Mouse (Mus musculus) gastrocnemius, adult 18-20 months (tissue): ENCODE measurements around the gene Tmem218. TPM values are rescaled to one million over a fixed set of nuclear protein-coding genes. Genes with fewer than 3 reads are reported as not detected.
A peak's percentile ranks its signal among the peaks of the same experiment; 100 is the strongest.

Source experiments
- DNase-seq: peaks from one replicate; pipeline ENCODE4 v3.0.0; 2021; ENCODE audit warnings: low spot score
- long read RNA-seq, 2 experiments: library from polyadenylated mRNA; stranded (forward); transcript quantifications; one replicate each; pipeline ENCODE4 v2.0.0; 2021
- total RNA-seq, 2 experiments: library from RNA; stranded (reverse); gene quantifications; 2 replicates each; pipeline ENCODE4 v1.2.3; 2021

The Tmem218 gene
- 1 to 10 TPM; 2.6 to 3.1 TPM for total RNA-seq
- long read RNA-seq, experiment 1, partial matches to known transcripts, result 2 of 6 reads
- long read RNA-seq, experiment 1, other reads (novel, unspliced or antisense), result 1 of 6 reads
- long read RNA-seq, experiment 2, partial matches to known transcripts, result 0 of 6 reads
- long read RNA-seq, experiment 2, other reads (novel, unspliced or antisense), result 2 of 6 reads

DNA sequence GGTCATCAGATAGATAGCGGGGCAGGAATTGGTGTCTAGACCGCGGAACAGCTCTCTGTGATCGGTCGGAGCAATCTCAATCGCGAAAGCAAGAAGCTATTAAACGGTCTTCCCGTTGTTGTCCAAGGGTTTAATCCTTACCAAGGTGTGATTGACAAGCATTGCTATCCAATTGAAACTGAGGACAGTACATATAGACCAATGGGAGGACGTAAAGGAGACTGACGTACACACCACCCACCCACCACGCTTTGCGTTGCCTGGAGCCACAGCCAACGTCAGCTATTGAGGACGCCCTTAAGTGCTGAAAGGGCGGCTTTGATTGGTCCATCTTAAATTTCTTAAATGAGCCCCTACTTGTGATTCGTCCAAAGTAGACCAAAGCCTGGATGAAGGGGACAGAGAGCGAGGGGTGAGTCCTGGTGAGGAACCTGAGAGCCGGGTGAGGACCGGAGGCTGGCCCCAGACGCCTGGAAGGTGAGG lies at the start of gene Tmem218:
Tmem218 (plus strand) TSS at position 295 of the 483 bp plus-strand sequence.
- peak; percentile 97 for DNase-seq

DNA sequence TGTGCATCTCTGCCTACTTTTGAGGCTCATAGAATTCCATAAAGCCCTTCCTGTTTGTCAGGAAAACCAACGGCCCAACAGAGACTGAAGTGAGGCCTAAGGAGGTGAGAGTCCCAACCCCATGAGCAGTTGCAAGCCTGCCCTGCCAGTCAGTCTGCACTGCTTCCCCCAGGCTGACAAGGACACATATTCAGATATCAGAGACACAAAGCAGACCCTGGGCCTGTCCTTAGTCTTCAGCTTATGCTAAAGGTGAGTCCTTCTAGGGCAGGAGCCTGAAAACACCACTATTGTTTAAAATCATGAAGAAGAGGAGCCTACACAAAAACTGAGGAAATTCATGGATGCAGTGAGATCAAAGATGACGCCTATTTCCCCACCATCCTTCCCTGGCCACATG lies 47.3 kb upstream of the Tmem218 start:
- DNase-seq, result no peak

DNA sequence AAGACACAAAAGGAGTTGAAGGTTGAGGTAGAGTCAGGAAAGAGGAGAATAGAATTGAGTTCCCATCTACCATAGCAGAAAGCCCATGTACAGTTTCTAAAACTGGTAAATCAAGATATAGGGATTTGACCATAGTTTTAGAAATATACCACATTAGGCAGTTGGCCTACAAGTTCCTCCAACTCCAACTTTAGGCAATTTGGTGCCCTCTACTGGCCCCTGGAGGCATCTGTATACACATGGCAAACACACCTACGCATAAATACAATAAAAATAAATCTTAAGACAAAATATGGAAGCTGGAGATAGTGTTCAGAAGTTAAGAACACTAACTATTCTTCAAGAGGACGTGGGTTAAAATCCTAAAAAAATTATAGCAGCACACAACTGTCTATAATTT lies 41.1 kb upstream of the Tmem218 start:
- no peak for DNase-seq

DNA sequence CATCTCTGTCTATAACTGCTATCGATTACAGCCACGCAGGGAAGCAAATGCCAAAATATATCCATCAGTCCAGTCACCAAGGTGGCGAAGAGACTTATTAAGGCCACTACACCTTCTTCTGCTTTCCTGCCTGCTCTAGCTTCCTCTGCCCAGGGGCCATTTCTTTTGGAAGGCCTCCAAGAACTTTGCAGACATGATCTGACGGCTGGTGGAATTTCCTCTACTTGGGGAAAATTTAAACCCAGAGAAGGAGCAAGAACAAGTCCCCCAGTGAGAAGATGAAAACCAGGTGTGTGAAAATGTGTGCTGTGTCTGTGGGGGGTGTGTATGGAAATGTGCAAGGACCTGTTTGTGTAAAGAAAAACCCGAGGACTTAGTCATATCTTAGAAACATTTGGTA lies 34.6 kb upstream of the Tmem218 start:
- DNase-seq, result no peak

DNA sequence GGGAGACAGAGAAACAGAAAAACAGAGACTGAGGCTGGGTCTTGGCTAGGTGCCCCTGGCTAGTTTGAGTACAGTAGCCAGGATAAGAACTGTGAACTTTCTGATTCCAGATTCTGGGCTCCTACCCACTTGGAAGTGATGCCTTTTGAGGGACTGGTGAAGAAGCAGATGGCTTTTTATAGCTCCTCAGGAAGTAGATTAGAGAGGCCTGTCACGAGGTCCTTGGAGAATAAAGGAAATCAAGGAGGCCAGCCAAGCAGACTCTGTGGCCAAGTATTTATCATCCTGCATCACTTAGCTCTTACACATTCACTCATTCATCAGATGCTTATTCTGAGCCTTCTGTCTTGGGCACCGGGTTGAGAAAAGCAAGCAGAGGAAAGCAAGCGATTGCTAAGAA lies 32.0 kb upstream of the Tmem218 start:
- no peak for DNase-seq

DNA sequence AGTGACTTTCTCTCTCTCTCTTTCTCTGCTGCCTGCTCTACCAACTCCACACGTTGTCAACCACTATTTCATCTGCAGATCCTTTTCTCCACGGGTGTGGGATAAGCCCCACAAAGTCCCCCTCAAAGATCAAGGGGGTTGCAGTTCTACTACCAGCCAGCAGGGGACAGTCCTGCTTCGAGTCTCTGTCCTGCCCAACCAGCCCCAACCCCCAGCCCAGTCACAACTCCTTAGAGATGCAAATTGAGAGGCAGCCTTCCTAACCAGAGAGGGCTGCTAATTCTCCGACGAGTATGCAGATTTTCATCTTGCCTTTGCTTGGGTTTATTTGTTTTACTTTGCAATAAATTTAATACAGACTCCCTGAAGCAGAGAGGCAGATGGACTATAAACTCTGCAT lies 30.9 kb upstream of the Tmem218 start:
- peak; percentile 55 for DNase-seq

DNA sequence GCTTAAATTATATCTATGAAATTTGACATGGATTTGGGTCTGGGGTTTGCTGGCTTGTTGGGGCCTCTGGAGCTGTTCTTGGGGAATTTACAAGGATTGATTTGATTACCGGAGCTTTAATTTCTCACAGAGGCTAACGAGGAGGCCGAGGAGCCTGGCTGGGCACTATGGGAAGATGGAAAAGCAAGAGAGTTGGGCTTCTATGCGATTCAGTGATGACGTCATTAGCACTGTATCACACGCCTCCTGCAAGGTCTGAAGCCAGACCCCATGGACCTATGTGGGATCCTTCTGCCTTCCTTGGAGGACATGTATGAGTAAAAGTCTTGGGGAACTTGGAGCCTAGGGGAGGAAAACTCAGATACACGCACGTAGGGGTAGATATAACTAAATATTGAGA lies 30.5 kb upstream of the Tmem218 start:
- DNase-seq, result no peak

DNA sequence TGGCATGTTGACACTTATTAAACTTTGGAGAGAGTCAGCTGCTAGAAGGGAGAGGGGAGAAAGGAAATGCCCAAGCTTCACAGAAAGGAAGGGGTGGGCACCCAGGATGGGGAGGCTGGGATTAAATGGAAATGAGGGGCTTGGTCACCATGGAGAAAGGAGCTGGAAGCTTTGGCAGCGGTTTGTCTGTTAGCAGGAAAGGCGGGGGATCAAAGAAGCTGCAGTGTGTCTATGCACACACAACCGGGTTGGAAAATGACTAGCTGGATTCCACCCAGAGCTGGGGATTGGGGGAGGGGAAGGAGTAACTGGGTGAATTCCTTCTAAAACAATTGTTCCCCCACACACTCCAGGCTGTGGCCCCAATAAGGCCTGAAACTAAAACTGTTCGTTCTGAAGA lies 29.1 kb upstream of the Tmem218 start:
- no peak for DNase-seq

DNA sequence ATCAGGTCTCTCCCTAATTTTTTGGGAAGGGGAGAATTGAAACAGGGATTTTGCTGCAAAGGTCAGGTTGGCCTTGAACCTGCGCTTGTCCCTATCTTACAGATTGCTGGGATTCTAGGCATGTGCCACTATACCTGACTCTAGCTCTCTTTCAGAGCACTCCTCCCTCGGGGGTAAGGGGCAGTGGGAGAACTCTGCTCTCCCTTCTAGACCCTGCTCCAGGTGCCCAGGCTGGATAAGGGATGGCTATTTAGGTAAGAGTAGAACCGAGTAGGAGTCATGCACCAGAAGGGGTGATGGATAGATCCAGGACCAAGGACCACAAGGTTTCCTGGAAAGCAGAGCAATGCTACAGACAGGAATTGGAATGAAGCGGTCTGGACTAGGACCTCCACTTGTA lies 28.4 kb upstream of the Tmem218 start:
- no peak for DNase-seq

DNA sequence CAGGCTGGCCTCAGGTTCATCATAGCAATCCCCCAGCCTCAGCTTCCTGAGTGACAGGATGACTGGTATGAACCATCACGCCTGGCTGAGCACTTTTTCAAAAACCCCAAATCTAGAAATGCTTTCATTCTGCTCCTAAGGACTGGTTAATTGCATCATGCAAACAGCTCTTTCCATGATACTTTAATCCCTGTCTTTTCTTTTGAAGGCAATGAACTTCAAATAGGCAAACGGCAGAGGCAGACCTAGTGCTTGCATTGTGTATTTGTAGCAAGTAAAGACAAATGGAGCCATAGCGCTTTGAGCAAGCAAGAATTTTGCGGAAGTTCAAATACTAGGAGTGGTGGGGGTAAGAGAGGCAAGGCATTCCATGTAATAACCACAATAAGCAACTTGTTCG lies 26.4 kb upstream of the Tmem218 start:
- no peak for DNase-seq

DNA sequence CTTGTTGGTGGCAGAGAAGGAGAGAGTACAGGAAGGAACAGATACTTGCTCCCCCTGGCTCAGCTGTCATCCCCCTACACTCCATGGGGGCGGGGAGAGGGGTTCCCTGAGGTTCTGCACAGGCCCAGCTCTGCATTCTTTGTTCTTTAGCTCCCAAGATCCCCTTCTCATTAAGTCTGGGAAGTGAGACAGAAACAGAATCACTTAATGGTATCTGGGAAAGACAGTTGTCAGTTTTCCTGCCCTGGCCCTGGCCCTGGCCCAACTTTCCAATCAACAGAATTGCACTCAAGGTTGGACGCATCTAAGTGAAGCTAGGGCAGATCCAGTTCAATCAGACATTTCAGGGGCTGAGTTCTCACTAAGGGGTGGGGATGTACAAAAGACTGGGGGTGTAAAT lies 24.8 kb upstream of the Tmem218 start:
- no peak for DNase-seq

DNA sequence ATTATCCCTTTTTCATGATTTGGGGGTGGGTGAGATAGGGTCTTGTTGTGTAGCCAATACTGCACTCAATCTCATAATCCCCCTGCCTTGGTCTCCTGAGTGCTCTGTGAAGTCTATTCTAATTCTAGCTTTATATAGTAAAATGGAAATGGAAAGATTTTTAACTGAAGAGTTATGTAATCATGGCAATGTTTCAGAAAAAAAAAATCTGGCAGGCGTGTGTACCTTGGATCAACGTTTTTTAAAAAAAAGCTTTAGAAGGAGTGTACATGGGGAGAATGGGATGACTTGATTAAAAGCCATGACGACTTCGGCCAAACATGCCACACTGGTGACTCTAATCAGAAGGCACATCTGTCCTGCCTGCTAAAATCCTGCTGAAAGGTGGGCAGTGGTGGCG lies 20.6 kb upstream of the Tmem218 start:
- no peak for DNase-seq

DNA sequence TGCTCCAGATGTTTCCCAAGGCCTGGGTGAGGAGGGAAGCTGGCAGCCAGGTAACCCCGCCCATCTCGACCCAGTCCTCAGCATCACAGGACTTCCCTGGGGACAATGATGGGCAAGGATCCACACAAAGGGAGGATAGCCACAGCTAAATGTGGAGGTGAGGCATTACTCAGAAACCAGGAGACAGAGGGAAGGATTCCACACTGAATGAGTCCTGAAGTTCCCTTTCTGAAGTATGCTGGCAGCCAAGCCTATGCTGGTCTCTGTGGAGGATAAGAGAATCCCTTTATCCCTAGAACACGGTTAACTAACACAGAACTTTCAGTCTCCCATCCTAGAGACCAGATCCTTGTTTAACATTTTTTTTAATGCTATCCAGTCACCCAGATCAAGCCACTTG lies 20.0 kb upstream of the Tmem218 start:
- no peak for DNase-seq

DNA sequence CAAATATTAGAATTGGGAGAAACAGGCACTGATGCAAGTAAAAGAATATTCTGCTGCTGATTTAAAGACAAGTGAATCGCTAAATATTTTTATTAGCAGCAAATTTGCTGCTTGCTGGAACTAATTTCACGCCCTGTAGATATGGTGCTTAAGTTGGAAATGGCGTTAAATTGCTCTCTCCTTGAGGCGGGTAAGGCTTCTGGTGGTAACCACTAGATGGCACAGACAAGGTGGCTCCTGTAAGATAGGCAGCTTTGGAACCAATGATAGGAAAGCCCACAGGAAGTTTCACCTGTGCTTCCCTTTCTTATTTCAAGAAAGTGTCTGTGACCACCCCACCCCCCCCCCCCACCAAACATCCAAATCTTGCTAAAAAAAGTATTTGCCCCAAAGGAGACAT lies 11.0 kb upstream of the Tmem218 start:
- no peak for DNase-seq

DNA sequence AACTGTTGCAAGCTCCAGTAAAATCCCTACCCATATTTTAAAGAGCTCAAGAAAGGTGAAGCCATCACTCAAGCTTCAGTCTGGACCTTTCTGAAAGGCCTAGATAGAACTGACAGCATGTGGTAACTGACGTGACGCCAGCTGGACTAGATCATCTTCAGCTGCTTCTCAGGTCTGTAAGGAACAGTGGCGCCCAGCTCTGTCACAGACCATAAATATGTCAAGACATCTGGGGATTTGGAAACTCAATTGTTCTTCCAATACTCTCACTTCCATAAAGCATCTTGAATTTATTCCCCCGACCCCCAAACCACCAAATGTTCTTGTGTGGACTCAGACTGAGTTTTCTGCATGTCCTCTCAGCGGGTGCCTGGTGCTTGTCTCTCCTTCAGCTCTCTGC lies 7.6 kb upstream of the Tmem218 start:
- DNase-seq, result no peak

DNA sequence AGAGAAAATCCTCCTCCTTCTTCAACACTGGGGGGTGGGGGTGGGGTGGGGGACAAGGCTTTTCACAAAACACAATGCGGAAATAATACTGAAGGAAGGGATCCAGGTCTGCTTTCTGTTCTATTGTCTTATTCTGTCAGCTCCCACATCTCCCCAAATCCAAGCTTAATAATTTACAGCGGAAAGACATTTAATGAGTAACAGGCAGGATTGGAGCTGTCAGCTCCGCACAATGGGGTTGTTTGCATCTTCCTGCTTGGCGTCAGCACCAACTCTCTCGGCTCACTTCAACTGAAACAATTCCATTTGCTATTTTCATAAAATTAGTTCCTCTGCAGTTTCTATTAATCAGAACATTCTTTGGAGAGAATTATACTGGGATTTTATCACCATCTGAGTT lies 4.1 kb upstream of the Tmem218 start:
- DNase-seq, result no peak

DNA sequence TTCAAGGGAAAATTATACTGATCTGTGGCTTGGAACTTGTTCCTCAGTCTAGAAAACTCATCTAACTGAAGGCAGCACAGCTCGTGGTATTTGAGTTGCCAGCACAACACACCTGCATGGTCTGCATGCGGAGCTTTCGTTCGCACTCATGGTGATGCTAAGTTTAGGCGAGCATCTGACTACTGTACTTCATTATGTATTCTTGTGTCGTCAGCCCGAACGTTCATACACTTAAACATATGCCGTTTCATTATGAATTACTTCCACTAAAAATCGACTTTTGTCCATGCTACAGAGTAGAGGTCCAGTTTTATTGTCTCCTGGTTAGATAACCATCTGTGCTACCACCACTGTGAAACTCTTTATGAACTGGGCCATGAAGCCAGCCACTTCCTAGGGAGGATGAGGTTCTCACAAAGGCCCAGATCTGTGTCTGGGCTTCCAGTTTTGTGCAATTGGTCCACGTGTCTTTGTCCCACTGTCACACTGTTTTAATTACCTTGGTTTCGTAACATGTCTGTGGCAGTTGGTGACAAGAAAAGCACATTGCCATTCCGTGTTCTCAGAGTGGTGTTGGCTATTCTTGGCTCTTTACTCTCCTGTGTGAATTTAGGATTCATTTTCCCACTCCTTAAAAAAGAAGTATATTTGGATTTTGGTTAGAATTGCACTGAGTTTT lies 5.2 kb downstream of the Tmem218 start:
- DNase-seq, result no peak

DNA sequence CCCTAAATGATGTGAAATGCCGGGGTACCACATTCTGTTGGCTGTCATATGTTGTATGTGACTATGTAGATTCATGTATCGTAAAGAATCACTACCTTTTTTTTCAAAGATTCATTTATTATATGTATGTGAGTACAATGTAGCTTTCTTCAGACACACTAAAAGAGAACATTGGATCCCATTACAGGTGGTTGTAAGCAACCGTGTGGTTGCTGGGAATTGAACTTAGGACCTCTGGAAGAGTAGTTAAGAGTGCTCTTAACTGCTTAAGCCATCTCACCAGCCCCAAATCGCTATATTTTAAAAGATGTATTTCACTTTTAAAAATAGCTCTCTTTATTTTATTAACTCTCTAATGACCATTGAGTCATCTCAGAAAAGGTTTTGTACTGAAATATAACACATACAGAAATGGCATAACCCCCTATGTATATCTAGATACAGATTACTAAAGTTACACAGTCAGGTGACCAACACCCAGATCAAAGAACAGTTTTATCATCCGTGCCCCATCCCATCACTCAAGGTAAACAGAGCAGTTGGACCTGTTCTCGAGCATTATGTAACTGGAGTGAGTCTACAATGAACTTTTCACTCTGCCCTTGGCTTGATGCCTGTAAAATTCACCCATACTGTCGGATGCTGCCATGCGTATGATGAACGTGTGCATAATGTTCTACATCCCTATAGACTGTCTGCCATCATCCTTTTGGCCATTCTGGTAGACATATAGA lies 6.5 kb downstream of the Tmem218 start:
- no peak for DNase-seq

DNA sequence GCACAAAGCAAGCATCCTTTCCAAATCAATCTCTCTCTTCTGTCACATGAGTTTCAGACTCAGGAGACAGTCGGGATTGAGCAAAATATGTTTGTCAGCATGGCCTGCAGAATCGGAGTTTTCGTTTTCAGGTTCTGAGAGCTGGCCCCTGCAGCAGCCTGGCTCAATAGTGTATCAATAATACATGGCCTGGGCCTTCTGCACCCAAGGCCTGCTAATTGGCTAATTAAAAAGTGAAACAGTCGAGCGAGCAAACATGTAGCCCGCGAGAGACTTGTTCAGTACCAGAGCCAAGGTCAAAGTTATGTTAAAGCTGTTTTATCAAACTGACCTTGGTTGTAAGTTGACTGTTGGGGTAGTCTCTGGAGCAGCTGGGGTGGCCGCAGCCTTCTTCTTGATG lies 12.7 kb downstream of the Tmem218 start:
- no peak for DNase-seq

DNA sequence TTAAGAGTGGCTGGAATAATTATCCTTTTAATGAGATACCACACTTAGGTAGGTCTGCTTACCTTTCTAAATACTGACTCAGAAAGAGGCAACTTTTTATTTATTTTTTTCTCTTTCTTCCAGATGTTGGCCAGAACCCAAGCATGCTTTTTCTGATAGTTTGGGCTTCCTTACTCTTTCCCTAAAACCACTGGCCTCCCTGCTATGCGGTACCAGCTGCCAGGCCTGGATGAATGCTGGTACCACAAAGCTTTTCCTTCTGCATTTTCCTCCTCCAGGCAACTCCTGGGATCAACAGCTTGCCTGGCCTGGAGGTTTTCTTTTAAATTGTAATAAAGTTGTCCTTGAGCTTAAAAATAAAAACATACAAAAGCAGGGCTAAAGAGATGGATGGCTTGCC lies 17.6 kb downstream of the Tmem218 start:
- no peak for DNase-seq

DNA sequence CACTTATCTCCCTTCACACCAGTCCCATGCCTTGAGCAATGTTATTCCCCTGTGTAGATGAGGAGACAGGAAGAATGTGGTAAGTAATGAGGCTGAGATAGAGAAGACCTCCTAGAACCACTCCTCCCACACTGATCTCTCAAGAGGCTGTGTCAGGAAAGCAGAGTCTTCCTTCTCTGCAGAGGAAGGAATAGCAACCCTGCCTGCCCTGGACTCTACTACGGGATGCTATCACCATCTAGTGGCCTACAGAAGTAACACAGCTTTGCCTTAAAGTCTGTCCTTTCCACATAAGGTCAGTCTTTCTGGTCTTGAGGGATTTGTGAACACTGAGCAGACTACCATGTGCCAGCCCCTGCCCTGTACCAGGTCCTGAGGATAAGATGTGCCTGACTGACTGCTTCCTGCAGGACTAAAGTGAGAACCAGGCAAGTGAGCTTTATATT lies 21.9 kb downstream of the Tmem218 start:
- DNase-seq, result peak; percentile 76

DNA sequence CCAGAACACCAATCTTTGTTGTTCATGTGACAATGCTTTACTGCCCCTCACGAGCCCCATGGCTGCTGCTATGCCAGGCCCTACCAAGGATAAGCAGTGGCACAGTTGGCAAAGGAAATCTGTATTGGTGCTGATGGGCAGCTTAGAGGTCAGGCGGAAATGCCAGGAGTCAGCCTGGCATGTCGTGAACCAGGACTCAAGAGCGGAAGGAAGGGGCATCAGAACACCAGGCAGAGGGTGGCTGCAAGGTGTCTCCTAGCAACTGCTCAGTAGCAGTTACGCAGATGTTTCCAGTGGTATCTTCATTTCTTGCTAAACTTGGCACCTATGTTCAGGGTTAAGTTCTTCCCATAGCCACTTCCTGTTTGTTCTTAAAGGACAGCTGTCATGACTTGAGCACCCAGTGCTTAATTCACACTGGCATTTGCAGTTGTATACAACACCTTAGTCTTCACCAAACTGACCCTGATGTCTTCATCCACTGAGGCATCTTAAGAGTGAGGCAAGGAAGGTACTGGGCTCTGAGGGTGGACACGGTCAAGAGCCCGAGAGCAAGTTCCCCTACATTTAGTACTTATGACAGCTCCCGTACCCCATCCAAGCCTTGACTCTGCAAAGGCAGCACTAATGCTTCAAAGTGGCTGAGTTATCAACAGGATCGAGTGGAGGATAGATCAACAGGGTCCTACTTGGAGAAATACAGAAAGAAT lies 22.6 kb downstream of the Tmem218 start:
- no peak for DNase-seq
